Mouse (Mus musculus) embryonic fibroblast, embryonic 13.5 days (primary cell): ENCODE data around the gene Ezr. TPM values are rescaled to one million over a fixed set of nuclear protein-coding genes. Genes with fewer than 3 reads are reported as not detected.
"Not testable (repeated sequence)": the region's sequence is repeated elsewhere in the genome, so short reads cannot be mapped to it uniquely, and the experiment has no call there.

ENCODE experiments used
- H3K27ac ChIP-seq: 2 replicates; pipeline ENCODE4 v1.5.1; 2012; ENCODE audit warnings: low read length, control low read depth, inconsistent platforms; ENCODE audit not compliant: insufficient read depth
- H3K4me1 ChIP-seq: 2 replicates; pipeline ENCODE4 v1.6.1; 2011; ENCODE audit warnings: low read length; ENCODE audit not compliant: control insufficient read depth, insufficient read depth
- H3K4me3 ChIP-seq: 2 replicates; pipeline ENCODE4 v1.5.1; 2011; ENCODE audit warnings: mild to moderate bottlenecking, control low read depth, low read length; ENCODE audit not compliant: insufficient read depth
- polyA plus RNA-seq: library from polyadenylated mRNA; stranded (reverse); fragments of >200 nt; gene quantifications from 2 replicates; pipeline ENCODE4 v1.2.4, GENCODE M21; 2011; ENCODE audit warnings: low read depth; ENCODE audit not compliant: missing spikeins, insufficient read length

The Ezr gene
- polyA plus RNA-seq, 1 experiment: 20.9 TPM

DNA sequence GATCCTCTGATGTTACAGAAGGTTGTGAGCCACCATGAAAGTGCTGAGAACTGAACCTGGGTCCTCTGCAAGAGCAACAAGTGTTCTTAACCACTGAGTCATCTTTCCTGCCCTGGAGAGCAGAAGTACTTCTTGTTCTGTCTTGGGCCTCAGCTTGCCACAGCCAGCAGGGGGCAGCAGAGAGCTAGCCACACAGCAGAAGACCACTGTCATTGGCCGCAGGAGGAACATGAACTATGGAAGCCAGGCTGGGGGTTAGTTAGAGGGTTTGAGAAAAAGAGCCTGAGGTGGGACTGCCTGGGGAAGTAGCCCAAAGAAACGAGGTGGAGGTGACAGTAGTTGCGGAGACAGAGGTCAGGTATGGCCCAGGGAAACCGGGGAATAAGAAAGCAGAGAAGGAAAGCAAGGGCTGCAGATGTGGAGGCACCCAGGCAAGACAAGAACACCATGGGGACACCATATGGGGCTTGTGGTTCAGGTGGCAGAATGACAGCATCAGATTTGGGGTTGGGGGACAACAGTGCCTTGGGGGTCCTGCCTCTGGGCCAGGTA, 85.3 kb downstream of the Ezr start:
- H3K4me3 ChIP-seq, H3K27ac ChIP-seq, H3K4me1 ChIP-seq: not testable (repeated sequence)

DNA sequence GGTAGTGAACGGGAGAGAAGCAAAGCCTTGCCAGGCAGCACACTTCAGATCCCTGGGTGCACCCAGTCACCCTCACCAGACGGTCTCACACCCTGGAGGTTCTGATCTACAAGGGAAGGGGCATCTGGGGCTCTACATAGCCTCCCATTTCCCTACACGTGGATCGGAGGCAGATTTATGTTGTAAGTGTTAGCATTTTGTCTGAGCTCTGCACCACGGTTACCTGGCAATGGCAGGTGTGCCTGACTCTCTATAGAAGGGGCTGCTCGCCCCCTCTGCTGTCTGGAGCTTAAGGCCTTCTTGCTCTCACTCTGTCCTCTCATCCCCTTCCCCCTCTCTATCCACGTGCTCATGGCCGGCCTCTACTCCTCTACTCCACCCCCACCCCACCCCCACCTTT, 86.1 kb downstream of the Ezr start:
- H3K4me3 ChIP-seq, H3K4me1 ChIP-seq, H3K27ac ChIP-seq: not testable (repeated sequence)

GRCm38 (mm10) chr17:6695712-6696111, 86.9 kb downstream of the Ezr start:
- H3K4me1 ChIP-seq, H3K27ac ChIP-seq, H3K4me3 ChIP-seq: not testable (repeated sequence)

DNA sequence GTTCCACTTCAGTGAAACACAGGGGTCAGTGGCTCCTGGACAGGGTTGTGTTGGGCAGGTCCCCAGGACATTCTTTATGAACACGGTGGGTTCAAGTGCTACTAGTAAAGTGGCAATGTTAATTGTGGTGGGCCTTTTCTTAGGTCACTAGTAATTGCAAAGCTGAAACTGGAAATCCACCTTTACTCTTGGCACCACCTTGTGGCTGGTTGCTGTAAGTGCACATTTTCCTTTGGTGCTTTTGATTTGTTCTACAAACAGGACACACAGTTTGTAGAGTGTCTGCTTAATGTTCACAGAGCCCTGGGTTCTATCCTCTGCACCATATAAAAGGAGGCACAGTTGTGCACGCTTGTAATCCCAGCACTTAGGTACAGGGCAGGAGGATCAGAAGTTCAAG, 91.0 kb downstream of the Ezr start:
- not testable (repeated sequence) for H3K27ac ChIP-seq, H3K4me3 ChIP-seq, H3K4me1 ChIP-seq

GRCm38 (mm10) chr17:6689344-6689743, 93.2 kb downstream of the Ezr start:
- H3K27ac ChIP-seq, H3K4me3 ChIP-seq, H3K4me1 ChIP-seq: not testable (repeated sequence)

Other genes with a start within 250 kb of the Ezr start
- gene Dynlt1c, start 181.1 kb downstream of the Ezr start, polyA plus RNA-seq: 11.2 and 14.7 TPM in 2 replicates
- gene Dynlt1f, start 126.9 kb downstream of the Ezr start, polyA plus RNA-seq: 62.2 and 71.5 TPM in 2 replicates
- not detected in 2 replicates for gene Sytl3, start 123.7 kb downstream of the Ezr start, polyA plus RNA-seq
- gene Rsph3b, start 165.9 kb upstream of the Ezr start, polyA plus RNA-seq: 17.4 and 21.0 TPM in 2 replicates
- gene Tagap1, start 178.4 kb upstream of the Ezr start, polyA plus RNA-seq: 16.3 and 18.6 TPM in 2 replicates
- gene Rnaset2b, start 187.8 kb upstream of the Ezr start, polyA plus RNA-seq: 153 and 166 TPM in 2 replicates
- gene Gm49721, start 196.1 kb upstream of the Ezr start, polyA plus RNA-seq: not detected in 2 replicates
- not detected in 2 replicates for gene Gm1604a, start 242.8 kb upstream of the Ezr start, polyA plus RNA-seq